Mouse (Mus musculus): ENCODE measurements around the gene Grn. TPM values are rescaled to one million over a fixed set of nuclear protein-coding genes. Genes with fewer than 3 reads are reported as not detected.
A peak's percentile ranks its signal among the peaks of the same experiment; 100 is the strongest.

Grn gene
- polyA plus RNA-seq, 1 experiment from 2014 or later: 66.2 TPM

GRCm38 (mm10) chr11:102394421-102395124, 35.5 kb upstream of the Grn start:
- Histone ChIP-seq H3K9me3 (no peaks in the 10 kb centered on the region), H3K4me1 (peaks cover 53% of the 10 kb centered on the region), H3K27ac (peak overlapping the region; percentile 78; the same call in 1 of the 2 replicates), H3K4me3 (peak overlapping the region; percentile 68), H3K36me3 (replicated peaks) (no peaks in the 10 kb centered on the region), H3K27me3 (ENCODE audit: poor library complexity, severe bottlenecking) (peaks cover 59% of the 10 kb centered on the region)
- 80% methylated on average over 9 of the region's 9 CpGs for WGBS
- no peak for DNase-seq (ENCODE audit: extremely low spot score, low spot score)

GRCm38 (mm10) chr11:102395250-102395649, 34.9 kb upstream of the Grn start:
- Histone ChIP-seq H3K27ac (peak overlapping the region; percentile 61; the same call in 1 of the 2 replicates), H3K4me1 (peaks cover 60% of the 10 kb centered on the region), H3K36me3 (replicated peaks) (no peaks in the 10 kb centered on the region; the same call in 1 of the 2 replicates), H3K4me3 (peak overlapping the region; percentile 68; the same call in 1 of the 2 replicates), H3K9me3 (no peaks in the 10 kb centered on the region), H3K27me3 (ENCODE audit: poor library complexity, severe bottlenecking) (peaks cover 66% of the 10 kb centered on the region)
- no peak for DNase-seq (ENCODE audit: extremely low spot score, low spot score)
- 5% methylated on average over 5 of the region's 5 CpGs for WGBS

- no peak overlapping the region for H3K4me3 ChIP-seq
- DNase-seq (ENCODE audit: extremely low spot score, low spot score): no peak
- H3K27me3 ChIP-seq (ENCODE audit: poor library complexity, severe bottlenecking): peaks cover 76% of the 10 kb centered on the region
- peaks cover 65% of the 10 kb centered on the region for H3K4me1 ChIP-seq
- WGBS: 65% methylated on average over 6 of the region's 6 CpGs
- H3K36me3 ChIP-seq (replicated peaks): peaks cover 7% of the 10 kb centered on the region; the same call in 1 of the 2 replicates
- H3K27ac ChIP-seq: no peak overlapping the region
- H3K9me3 ChIP-seq: no peaks in the 10 kb centered on the region
Measured at GRCm38 (mm10) chr11:102396263-102396662, 33.9 kb upstream of the Grn start.

DNA sequence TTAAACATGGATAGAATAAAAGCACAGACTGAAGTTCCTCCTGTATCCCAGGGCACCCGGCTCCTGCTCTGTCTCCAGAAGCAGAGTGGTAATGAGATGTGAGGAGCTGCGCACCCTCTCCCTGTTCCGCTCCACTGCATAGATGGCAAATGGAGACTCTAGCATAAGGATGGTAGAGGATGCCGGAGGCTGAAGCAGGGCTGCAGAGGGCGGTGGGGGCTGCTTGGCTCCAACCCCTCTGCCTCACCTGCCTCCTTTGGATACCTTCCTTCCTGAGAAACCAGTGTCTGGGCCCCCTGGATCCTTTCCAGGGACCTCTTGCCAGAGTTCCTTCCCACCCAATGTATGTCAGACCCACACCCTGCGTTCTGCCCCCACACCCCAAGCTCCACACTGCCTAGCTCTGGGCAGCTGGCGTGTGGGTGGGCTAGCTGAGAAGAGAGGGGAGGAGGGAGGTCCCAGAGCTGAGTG, 33.4 kb upstream of the Grn start:
- DNase-seq (ENCODE audit: extremely low spot score, low spot score): no peak
- H3K27me3 ChIP-seq (ENCODE audit: poor library complexity, severe bottlenecking): peaks cover 80% of the 10 kb centered on the region
- H3K27ac ChIP-seq: no peak overlapping the region
- H3K4me1 ChIP-seq: peaks cover 67% of the 10 kb centered on the region
- H3K36me3 ChIP-seq (replicated peaks): peaks cover 10% of the 10 kb centered on the region
- no peaks in the 10 kb centered on the region for H3K9me3 ChIP-seq
- WGBS: 86% methylated on average over 7 of the region's 7 CpGs
- no peak overlapping the region for H3K4me3 ChIP-seq

DNA sequence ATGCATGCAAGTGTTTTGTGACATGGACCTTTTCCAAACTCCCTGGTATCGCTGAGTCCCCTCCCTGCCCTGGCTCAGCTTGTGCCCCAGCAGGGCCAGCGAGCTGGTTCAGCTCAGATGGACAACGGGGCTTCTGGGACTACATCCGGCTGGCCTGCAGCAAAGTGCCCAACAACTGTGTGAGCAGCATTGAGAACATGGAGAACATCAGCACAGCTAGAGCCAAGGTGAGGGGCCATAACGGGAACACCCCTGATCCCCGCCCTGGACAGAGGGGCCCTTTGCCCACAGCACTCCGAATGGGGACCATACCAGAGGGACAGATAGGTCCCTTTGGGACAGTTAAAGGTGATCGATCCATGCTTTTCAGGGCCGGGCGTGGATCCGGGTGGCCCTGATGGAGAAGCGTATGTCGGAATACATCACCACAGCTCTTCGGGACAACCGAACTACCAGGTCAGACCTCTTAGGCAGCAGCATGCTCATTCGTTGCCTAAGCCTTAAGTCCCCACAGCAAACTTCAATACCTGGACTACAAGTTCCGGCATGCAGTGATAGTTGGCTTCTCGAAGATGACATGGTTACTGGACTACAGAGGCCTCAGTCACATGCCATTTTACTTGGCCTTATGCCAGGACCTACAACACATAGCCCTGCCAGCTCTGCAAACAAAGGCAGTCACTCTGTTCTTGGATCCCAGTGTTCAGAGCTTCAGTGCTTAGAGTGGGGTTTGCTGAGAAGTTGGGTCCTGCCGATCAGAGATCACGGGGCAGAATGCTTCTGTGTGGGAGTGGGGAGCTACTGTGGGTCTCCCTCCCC, 31.9 kb upstream of the Grn start:
- Histone ChIP-seq H3K27ac (no peak overlapping the region), H3K27me3 (ENCODE audit: poor library complexity, severe bottlenecking) (peaks cover 90% of the 10 kb centered on the region), H3K36me3 (replicated peaks) (peaks cover 25% of the 10 kb centered on the region), H3K9me3 (no peaks in the 10 kb centered on the region), H3K4me1 (peaks cover 63% of the 10 kb centered on the region), H3K4me3 (no peak overlapping the region)
- WGBS: 85% methylated on average over 20 of the region's 20 CpGs
- no peak for DNase-seq (ENCODE audit: extremely low spot score, low spot score)

DNA sequence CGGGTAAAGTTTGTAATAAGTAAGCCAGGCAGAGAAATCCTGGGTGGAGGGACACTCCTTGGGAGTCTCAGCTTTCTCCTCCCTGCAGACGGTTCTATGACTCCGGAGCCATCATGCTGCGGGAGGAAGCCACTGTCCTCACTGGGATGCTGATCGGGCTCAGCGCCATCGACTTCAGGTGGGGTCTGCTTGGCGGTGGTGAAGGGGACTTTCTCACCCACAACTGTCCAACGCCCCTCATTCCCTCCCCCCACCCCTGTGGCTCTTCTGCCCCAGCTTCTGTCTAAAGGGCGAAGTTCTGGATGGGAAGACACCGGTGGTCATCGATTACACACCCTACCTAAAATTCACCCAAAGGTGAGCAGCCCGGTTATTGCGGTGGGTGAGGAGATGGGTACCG, 31.0 kb upstream of the Grn start:
- Histone ChIP-seq H3K36me3 (replicated peaks) (peaks cover 34% of the 10 kb centered on the region), H3K27ac (no peak overlapping the region), H3K4me1 (peaks cover 54% of the 10 kb centered on the region), H3K9me3 (no peaks in the 10 kb centered on the region), H3K27me3 (ENCODE audit: poor library complexity, severe bottlenecking) (peaks cover 85% of the 10 kb centered on the region), H3K4me3 (peak overlapping the region; percentile 39)
- DNase-seq (ENCODE audit: extremely low spot score, low spot score): no peak
- 16% methylated on average over 15 of the region's 15 CpGs for WGBS

- Histone ChIP-seq H3K4me3 (peak overlapping the region; percentile 39), H3K27ac (no peak overlapping the region), H3K36me3 (replicated peaks) (peaks cover 39% of the 10 kb centered on the region), H3K4me1 (peaks cover 53% of the 10 kb centered on the region), H3K27me3 (ENCODE audit: poor library complexity, severe bottlenecking) (peaks cover 80% of the 10 kb centered on the region), H3K9me3 (no peaks in the 10 kb centered on the region)
- under 1% methylated on average over 34 of the region's 34 CpGs for WGBS
- DNase-seq (ENCODE audit: extremely low spot score, low spot score): no peak
Measured at GRCm38 (mm10) chr11:102399610-102400072, 30.5 kb upstream of the Grn start.

DNA sequence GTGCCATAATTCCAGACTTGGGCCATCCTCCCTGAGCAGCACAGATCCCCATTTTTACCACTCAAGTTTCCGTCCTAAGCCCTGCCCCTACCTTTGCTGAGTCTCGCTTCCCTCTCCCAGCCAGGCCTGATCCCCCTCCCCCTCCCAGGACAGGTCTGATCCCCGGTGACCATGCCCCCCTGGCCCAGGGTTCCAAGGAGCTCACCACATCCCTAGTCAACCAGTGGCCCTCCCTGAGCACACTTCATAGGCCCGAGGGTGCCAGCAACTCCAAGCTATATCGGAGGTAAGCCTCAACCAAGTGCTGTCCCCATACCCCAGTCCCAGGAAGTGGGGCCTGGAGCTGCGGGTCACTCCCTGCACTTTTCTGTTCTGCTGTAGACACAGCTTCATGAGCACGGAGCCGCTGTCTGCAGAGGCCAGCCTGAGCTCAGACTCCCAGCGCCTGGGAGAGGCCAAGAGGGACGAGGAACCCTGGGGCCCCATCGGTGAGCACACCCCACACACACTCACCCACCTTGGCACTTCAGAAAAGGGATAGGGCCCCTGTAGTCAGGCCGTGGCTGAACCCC, 29.5 kb upstream of the Grn start:
- WGBS: 25% methylated on average over 12 of the region's 12 CpGs
- peaks cover 70% of the 10 kb centered on the region for H3K27me3 ChIP-seq (ENCODE audit: poor library complexity, severe bottlenecking)
- DNase-seq (ENCODE audit: extremely low spot score, low spot score): no peak
- H3K27ac ChIP-seq: no peak overlapping the region
- no peaks in the 10 kb centered on the region for H3K9me3 ChIP-seq
- H3K4me1 ChIP-seq: peaks cover 53% of the 10 kb centered on the region
- no peak overlapping the region; the same call in 1 of the 2 replicates for H3K4me3 ChIP-seq
- peaks cover 48% of the 10 kb centered on the region for H3K36me3 ChIP-seq (replicated peaks)

GRCm38 (mm10) chr11:102401898-102402500, 28.1 kb upstream of the Grn start:
- Histone ChIP-seq H3K27me3 (ENCODE audit: poor library complexity, severe bottlenecking) (peaks cover 56% of the 10 kb centered on the region), H3K4me3 (no peak overlapping the region), H3K27ac (no peak overlapping the region), H3K9me3 (no peaks in the 10 kb centered on the region), H3K36me3 (replicated peaks) (peaks cover 49% of the 10 kb centered on the region), H3K4me1 (peaks cover 53% of the 10 kb centered on the region)
- WGBS: 69% methylated on average over 12 of the region's 12 CpGs
- no peak for DNase-seq (ENCODE audit: extremely low spot score, low spot score)

GRCm38 (mm10) chr11:102403657-102404056, 26.5 kb upstream of the Grn start:
- 93% methylated on average over 11 of the region's 11 CpGs for WGBS
- Histone ChIP-seq H3K36me3 (replicated peaks) (peaks cover 49% of the 10 kb centered on the region), H3K27me3 (ENCODE audit: poor library complexity, severe bottlenecking) (peaks cover 40% of the 10 kb centered on the region)

DNA sequence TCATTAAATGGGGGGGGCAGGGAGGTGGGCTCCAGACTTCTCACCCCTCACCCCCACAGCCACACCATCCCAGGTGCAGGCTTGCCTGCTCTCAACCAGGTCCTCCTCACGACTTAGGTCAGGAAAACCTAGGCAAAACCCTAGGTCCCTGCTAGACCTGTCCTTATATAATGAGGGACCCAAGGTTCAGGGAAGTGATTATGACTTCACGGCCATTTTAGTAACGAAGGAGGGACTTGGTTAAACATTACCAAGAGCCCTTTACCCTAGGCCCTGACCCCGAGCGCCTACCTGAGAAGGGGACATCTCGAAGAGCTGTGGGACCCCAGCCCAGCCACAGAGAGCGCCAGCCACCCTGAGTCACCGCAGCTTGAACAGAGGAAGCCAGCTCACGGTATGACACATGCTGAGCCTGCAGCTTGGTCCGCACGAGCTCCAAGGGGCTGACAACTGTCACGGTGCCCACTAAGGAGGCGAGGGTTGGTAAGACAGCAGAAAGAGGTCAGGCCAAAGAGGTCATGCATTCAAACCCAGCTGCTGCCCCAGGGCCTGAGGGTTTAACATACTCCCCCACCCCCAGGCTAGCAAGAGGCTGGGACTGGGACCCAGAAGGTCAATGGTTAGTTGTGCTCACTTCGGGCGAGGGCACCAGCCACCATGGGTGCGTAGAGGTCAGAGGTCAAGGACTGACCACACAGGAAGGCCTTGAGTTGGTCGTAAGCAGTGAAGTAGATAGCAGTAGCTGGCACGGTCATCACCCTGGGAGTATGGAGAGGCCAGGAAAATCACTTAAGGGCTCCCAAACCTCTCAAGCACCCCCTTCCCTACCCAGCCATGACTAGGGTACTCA, 25.7 kb upstream of the Grn start:
- DNase-seq (ENCODE audit: extremely low spot score, low spot score): no peak
- H3K9me3 ChIP-seq: no peaks in the 10 kb centered on the region
- 85% methylated on average over 18 of the region's 18 CpGs for WGBS
- H3K4me1 ChIP-seq: peaks cover 70% of the 10 kb centered on the region
- peaks cover 49% of the 10 kb centered on the region for H3K36me3 ChIP-seq (replicated peaks)
- H3K27ac ChIP-seq: peak overlapping the region; percentile 22; the same call in 1 of the 2 replicates
- 0 out of 2 replicates have a peak overlapping the region, but pooled peaks have one; percentile 9 for H3K4me3 ChIP-seq
- peaks cover 33% of the 10 kb centered on the region for H3K27me3 ChIP-seq (ENCODE audit: poor library complexity, severe bottlenecking)

More at GRCm38 (mm10) chr11:102403657-102404056, 26.5 kb upstream of the Grn start:
- no peak overlapping the region for H3K27ac ChIP-seq
- H3K4me1 ChIP-seq: peaks cover 67% of the 10 kb centered on the region
- no peak for DNase-seq (ENCODE audit: extremely low spot score, low spot score)
- no peak overlapping the region for H3K4me3 ChIP-seq
- H3K9me3 ChIP-seq: no peaks in the 10 kb centered on the region
